Mouse (Mus musculus) hindbrain, embryonic 16.5 days (tissue): ENCODE measurements around the gene Man1a2. TPM values are rescaled to one million over a fixed set of nuclear protein-coding genes. Genes with fewer than 3 reads are reported as not detected.

Experiments used
- ATAC-seq: fragments of 200-750 bp; cut with Nextera tagmentation; 2 replicates; pipeline ENCODE4 v1.8.0; 2017; ENCODE audit warnings: moderate TSS enrichment, moderate library complexity
- H3K27ac ChIP-seq: fragments of 300-500 bp; sonication (generic); 2 replicates; pipeline ENCODE4 v1.5.1; 2014; ENCODE audit warnings: low read depth, mild to moderate bottlenecking, control low read depth, low read length, moderate library complexity
- H3K27me3 ChIP-seq: fragments of 300-500 bp; sonication (generic); replicated peaks from 2 replicates; pipeline ENCODE4 v1.6.1; 2014; ENCODE audit warnings: low read length; ENCODE audit not compliant: control insufficient read depth, insufficient read depth
- H3K36me3 ChIP-seq: fragments of 300-500 bp; sonication (generic); 2 replicates; pipeline ENCODE4 v1.6.1; 2014; ENCODE audit warnings: mild to moderate bottlenecking, low read length, moderate library complexity, mixed read lengths; ENCODE audit not compliant: control insufficient read depth, insufficient read depth
- H3K4me1 ChIP-seq: fragments of 300-500 bp; sonication (generic); 2 replicates; pipeline ENCODE4 v1.6.1; 2014; ENCODE audit warnings: low read depth, low read length; ENCODE audit not compliant: control insufficient read depth, insufficient read depth
- H3K4me2 ChIP-seq: fragments of 300-500 bp; sonication (generic); 2 replicates; pipeline ENCODE4 v1.6.1; 2014; ENCODE audit warnings: mild to moderate bottlenecking, low read length, control low read depth, moderate library complexity
- H3K4me3 ChIP-seq: fragments of 300-500 bp; sonication (generic); 2 replicates; pipeline ENCODE4 v1.5.1; 2014; ENCODE audit warnings: mild to moderate bottlenecking, low read length, control low read depth, moderate library complexity
- H3K9ac ChIP-seq: fragments of 300-500 bp; sonication (generic); 2 replicates; pipeline ENCODE4 v1.6.1; 2014; ENCODE audit warnings: low read depth, mild to moderate bottlenecking, control low read depth, low read length, moderate library complexity
- H3K9me3 ChIP-seq: fragments of 300-500 bp; sonication (generic); 2 replicates; pipeline ENCODE4 v1.6.1; 2014; ENCODE audit warnings: mild to moderate bottlenecking, low read length, moderate library complexity; ENCODE audit not compliant: control insufficient read depth
- whole genome bisulfite sequencing: fragments of 180-500 bp; shearing (Covaris S2); extraction: QIAGEN DNeasy Blood & Tissue Kit; methylation state at CpG from one replicate; pipeline ENCODE4 v1.1.7; 2014; 5-methylcytosine and 5-hydroxymethylcytosine counted together
- polyA plus RNA-seq: library from polyadenylated mRNA; unstranded; fragments of >200 nt; fragmentation: Nextera tagmentation; extraction: Ambion mirVana; gene quantifications from 2 replicates; pipeline ENCODE4 v1.2.1, GENCODE M21; 2015

The Man1a2 gene
- polyA plus RNA-seq, 1 experiment from 2014 or later = 20.8 TPM

- WGBS = 77% methylated on average over 4 of the region's 4 CpGs
Measured at GRCm38 (mm10) chr3:100558211-100558708, 127.0 kb downstream of the Man1a2 start.

GRCm38 (mm10) chr3:100554843-100555242 lies 130.5 kb downstream of the Man1a2 start:
- Histone ChIP-seq H3K27ac (no peak overlapping the region), H3K4me3 (no peak overlapping the region), H3K9ac (no peak overlapping the region), H3K9me3 (no peaks in the 10 kb centered on the region), H3K4me1 (no peaks in the 10 kb centered on the region), H3K4me2 (no peak overlapping the region), H3K36me3 (no peaks in the 10 kb centered on the region), H3K27me3 (no peaks in the 10 kb centered on the region)
- 41% methylated on average over 5 of the region's 5 CpGs for WGBS
- no peak for ATAC-seq

More at GRCm38 (mm10) chr3:100558211-100558708, 127.0 kb downstream of the Man1a2 start:
- H3K9me3 ChIP-seq = no peaks in the 10 kb centered on the region
- ATAC-seq = no peak
- H3K4me2 ChIP-seq = no peak overlapping the region
- H3K36me3 ChIP-seq = no peaks in the 10 kb centered on the region
- no peak overlapping the region for H3K4me3 ChIP-seq
- no peaks in the 10 kb centered on the region for H3K27me3 ChIP-seq
- H3K27ac ChIP-seq = no peak overlapping the region
- no peaks in the 10 kb centered on the region for H3K4me1 ChIP-seq
- no peak overlapping the region for H3K9ac ChIP-seq

GRCm38 (mm10) chr3:100552171-100552570 lies 133.1 kb downstream of the Man1a2 start:
- Histone ChIP-seq H3K4me1 (no peaks in the 10 kb centered on the region), H3K4me3 (no peak overlapping the region), H3K9ac (no peak overlapping the region), H3K9me3 (no peaks in the 10 kb centered on the region), H3K4me2 (no peak overlapping the region), H3K27me3 (no peaks in the 10 kb centered on the region), H3K36me3 (no peaks in the 10 kb centered on the region), H3K27ac (no peak overlapping the region)
- WGBS = 87% methylated on average over 3 of the region's 3 CpGs
- no peak for ATAC-seq

- H3K9me3 ChIP-seq = no peaks in the 10 kb centered on the region
- H3K4me1 ChIP-seq = no peaks in the 10 kb centered on the region
- WGBS = 82% methylated on average over 3 of the region's 3 CpGs
- ATAC-seq = no peak
- no peaks in the 10 kb centered on the region for H3K27me3 ChIP-seq
- no peak overlapping the region for H3K4me2 ChIP-seq
- H3K9ac ChIP-seq = no peak overlapping the region
- H3K4me3 ChIP-seq = no peak overlapping the region
- no peaks in the 10 kb centered on the region for H3K36me3 ChIP-seq
- no peak overlapping the region for H3K27ac ChIP-seq
Measured at GRCm38 (mm10) chr3:100547913-100548292, 137.4 kb downstream of the Man1a2 start.

- Histone ChIP-seq H3K27me3 (no peaks in the 10 kb centered on the region), H3K27ac (no peak overlapping the region), H3K36me3 (no peaks in the 10 kb centered on the region), H3K4me1 (no peaks in the 10 kb centered on the region), H3K4me3 (no peak overlapping the region), H3K9me3 (no peaks in the 10 kb centered on the region), H3K4me2 (no peak overlapping the region), H3K9ac (no peak overlapping the region)
- 84% methylated on average over 10 of the region's 10 CpGs for WGBS
- ATAC-seq = no peak
Measured at GRCm38 (mm10) chr3:100547162-100547912, 138.0 kb downstream of the Man1a2 start.

- H3K4me1 ChIP-seq = no peaks in the 10 kb centered on the region
- no peaks in the 10 kb centered on the region for H3K27me3 ChIP-seq
- H3K27ac ChIP-seq = no peak overlapping the region
- no peak overlapping the region for H3K4me2 ChIP-seq
- H3K4me3 ChIP-seq = no peak overlapping the region
- 100% methylated on average over 2 of the region's 2 CpGs for WGBS
- H3K9ac ChIP-seq = no peak overlapping the region
- H3K9me3 ChIP-seq = no peaks in the 10 kb centered on the region
- H3K36me3 ChIP-seq = no peaks in the 10 kb centered on the region
- ATAC-seq = no peak
Measured at GRCm38 (mm10) chr3:100536686-100537085, 148.6 kb downstream of the Man1a2 start.

- Histone ChIP-seq H3K27ac (no peak overlapping the region), H3K9ac (no peak overlapping the region), H3K4me1 (no peaks in the 10 kb centered on the region), H3K36me3 (no peaks in the 10 kb centered on the region), H3K4me3 (no peak overlapping the region), H3K27me3 (no peaks in the 10 kb centered on the region), H3K4me2 (no peak overlapping the region), H3K9me3 (no peaks in the 10 kb centered on the region)
- WGBS = 67% methylated on average over 4 of the region's 4 CpGs
- no peak for ATAC-seq
Measured at GRCm38 (mm10) chr3:100535902-100536301, 149.4 kb downstream of the Man1a2 start.

- H3K9me3 ChIP-seq = no peaks in the 10 kb centered on the region
- no peaks in the 10 kb centered on the region for H3K27me3 ChIP-seq
- 58% methylated on average over 3 of the region's 3 CpGs for WGBS
- H3K9ac ChIP-seq = no peak overlapping the region
- H3K4me2 ChIP-seq = no peak overlapping the region
- no peaks in the 10 kb centered on the region for H3K4me1 ChIP-seq
- ATAC-seq = no peak
- no peaks in the 10 kb centered on the region for H3K36me3 ChIP-seq
- no peak overlapping the region for H3K27ac ChIP-seq
- no peak overlapping the region for H3K4me3 ChIP-seq
Measured at GRCm38 (mm10) chr3:100535298-100535697, 150.0 kb downstream of the Man1a2 start.

GRCm38 (mm10) chr3:100534394-100534793 lies 150.9 kb downstream of the Man1a2 start:
- 87% methylated on average over 3 of the region's 3 CpGs for WGBS
- no peak overlapping the region for H3K27ac ChIP-seq
- H3K9ac ChIP-seq = no peak overlapping the region
- no peaks in the 10 kb centered on the region for H3K4me1 ChIP-seq
- ATAC-seq = no peak
- no peak overlapping the region for H3K4me2 ChIP-seq
- no peaks in the 10 kb centered on the region for H3K27me3 ChIP-seq
- H3K36me3 ChIP-seq = no peaks in the 10 kb centered on the region
- H3K4me3 ChIP-seq = no peak overlapping the region
- H3K9me3 ChIP-seq = no peaks in the 10 kb centered on the region
